Mouse (Mus musculus) G1E (cell line): ENCODE results near the gene Rnf141.

Experiments used
- CTCF ChIP-seq: IDR thresholded peaks from 2 replicates; pipeline ENCODE4 v1.5.1; 2012; ENCODE audit warnings: low read depth, low read length, inconsistent platforms, mixed read lengths
- POLR2AphosphoS5 ChIP-seq: IDR thresholded peaks from 2 replicates; pipeline ENCODE4 v1.6.1; 2012; ENCODE audit warnings: low read depth, low read length, inconsistent platforms; ENCODE audit not compliant: insufficient replicate concordance
- TAL1 ChIP-seq: conservative IDR thresholded peaks from 2 replicates; pipeline ENCODE4 v1.6.1; 2012; ENCODE audit warnings: low read depth, low read length, inconsistent platforms, mixed read lengths

DNA sequence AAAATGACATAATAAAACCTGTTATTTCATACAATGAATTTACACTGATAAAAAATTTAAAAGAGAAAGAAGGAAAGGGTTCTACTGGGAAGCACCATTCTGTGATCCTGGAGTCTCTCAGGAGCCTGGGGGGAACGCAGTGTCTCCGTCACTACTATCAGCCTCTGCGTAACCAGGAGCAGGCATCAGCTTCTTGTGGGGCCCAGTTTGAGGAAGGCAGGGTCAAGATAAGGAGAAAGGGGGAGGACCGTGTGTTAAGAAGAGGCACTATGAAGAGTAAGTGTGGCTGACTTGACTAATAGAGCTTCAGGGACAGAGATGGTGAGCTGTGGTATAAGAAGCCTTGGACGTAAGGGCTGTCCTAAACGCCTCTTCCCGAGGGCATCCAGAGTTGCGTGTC is 69.6 kb downstream of the Rnf141 start:
- TF ChIP-seq CTCF = no peak
- TF ChIP-seq POLR2AphosphoS5 = no peak
- peak; percentile 30 for TF ChIP-seq TAL1
